Mouse (Mus musculus) kidney, adult 2 months (tissue): ENCODE results near the gene Gltpd2.

Source experiments
- CTCF ChIP-seq: fragments of 200-500 bp; conservative IDR thresholded peaks from 2 replicates; pipeline ENCODE4 v1.5.1; 2011; ENCODE audit warnings: low read depth, mild to moderate bottlenecking, control low read depth, low read length, moderate library complexity, mixed read lengths; ENCODE audit not compliant: insufficient read depth, insufficient read length
- POLR2A ChIP-seq: fragments of 200-500 bp; IDR thresholded peaks from one replicate; pipeline ENCODE4 v1.6.1; 2011; ENCODE audit warnings: low read depth, low read length, control low read depth

DNA sequence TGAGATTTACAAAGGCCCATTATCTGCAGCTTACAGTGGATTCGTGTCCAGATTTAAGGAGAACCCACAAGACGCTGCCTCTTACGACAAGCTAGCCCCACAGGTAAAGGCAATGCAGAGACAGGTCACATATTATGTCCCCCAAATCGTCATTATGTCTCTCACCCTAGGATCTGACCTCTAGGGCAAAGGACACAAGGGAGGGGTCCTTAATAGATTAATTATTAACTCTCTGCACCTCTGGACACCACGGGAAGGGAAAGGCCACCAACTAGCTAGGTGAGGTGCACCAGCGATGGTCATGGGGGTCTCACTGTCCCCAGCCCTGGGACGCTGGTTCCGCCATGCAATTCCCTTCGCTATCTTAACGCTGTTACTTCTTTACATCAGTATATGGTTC is at the start of gene Gltpd2:
- TF ChIP-seq CTCF (no peak), POLR2A (no peak)
